Mouse (Mus musculus): ENCODE measurements at regions not wholly inside any gene's neighbourhood (a gene's known extent, or its start where the extent isn't known, plus 50 kb on each side); places are given as distances from the start of the nearest gene placed in this dataset.

- TF ChIP-seq CTCF (IDR thresholded peaks at IDR 0.05; ENCODE audit: low read depth) (no peak), EP300 (IDR thresholded peaks at IDR 0.05; ENCODE audit: low read depth) (no peak)
These were observed 148.5 kb upstream of the Fat1 start for GRCm38 (mm10) chr8:44786740-44787139.
